ENCODE assay signal across 16 mouse cellular contexts in the genomic region with DNA sequence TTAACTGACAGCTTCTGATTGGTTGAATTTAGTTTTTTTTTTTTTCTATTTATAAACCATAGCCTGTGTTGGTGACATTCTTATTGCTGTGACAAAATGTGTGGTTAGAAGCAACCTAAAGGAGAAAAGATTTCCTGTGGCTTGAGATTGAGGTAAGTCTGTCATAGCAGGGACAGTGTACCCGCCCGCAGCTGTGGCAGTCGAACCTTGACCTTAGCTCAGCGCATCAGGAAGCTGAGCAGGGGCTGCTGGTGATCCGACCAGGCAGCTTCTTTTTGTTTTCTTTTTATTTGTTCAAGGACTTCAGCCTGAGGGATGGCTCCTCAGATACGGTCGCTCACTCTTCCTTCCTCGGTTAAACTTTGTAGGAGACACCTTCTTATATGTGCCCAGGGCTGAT.
A peak's percentile ranks its signal among the peaks of the same experiment; 100 is the strongest.
DNase-seq lines count a peak whose midpoint lies in the region; ATAC-seq lines count a peak whose summit lies in the region.
"Had no signal": no experiment of that assay in that cellular context is flagged by ENCODE, and none has a peak within 500 bp of the region (broad histone marks: within the 10 kb centered on the region; RNA-seq: fewer than 3 reads in every experiment).

No protein-coding gene starts in this region.

- ATAC-seq in hematopoietic stem cell, adult 5-6 weeks (replicated peaks in 1 of 2; ENCODE audit: insufficient read depth in 1 of 2, low FRiP score in 2 of 2, low TSS enrichment in 1 of 2, low read depth in 1 of 2, poor library complexity in 2 of 2, severe bottlenecking in 2 of 2), result peak; percentile 49 to 56; a peak in 2 of 4 replicates
- ATAC-seq: forebrain, postnatal 0 days had no signal

- intact Hi-C loops in left cerebral cortex, postnatal 36 days (cut with DNase I), result no loop called here

- peak; percentile 36 for DNase-seq in adrenal gland, adult 2 months
- DNase-seq in adrenal gland, postnatal 4 days (ENCODE audit: low spot score in 2 of 2), result no peak
- peak; percentile 19 for DNase-seq in kidney, postnatal 14 days
- no peak for DNase-seq in kidney, postnatal 10 days
- peak; percentile 68 for DNase-seq in yolk sac, embryonic 10.5 days (ENCODE audit: low spot score)
- no peak for DNase-seq in left cerebral cortex, postnatal 36 days (ENCODE audit: low spot score in 2 of 2)
- DNase-seq: cerebellum, adult 2 months; cerebellum, postnatal 14 days; forebrain, postnatal 0 days; heart, postnatal 36 days; kidney, adult 18-20 months; layer of hippocampus, postnatal 36 days; midbrain, embryonic 14.5 days; right cerebral cortex, postnatal 25 days; thymus, postnatal 25 days had no signal

Comparison
In these comparisons a context has a peak if more than half of its experiments do, and no peak if none do; other contexts are left out.
1. DNase-seq: peak in adrenal gland, adult 2 months (single experiment), kidney, postnatal 14 days (single experiment) and yolk sac, embryonic 10.5 days (single experiment); none in adrenal gland, postnatal 4 days (0 of 2), kidney, postnatal 10 days (single experiment) and left cerebral cortex, postnatal 36 days (0 of 2).